Mouse (Mus musculus) forebrain, embryonic 14.5 days (tissue): ENCODE results near the gene Fibp. TPM values are rescaled to one million over a fixed set of nuclear protein-coding genes. Genes with fewer than 3 reads are reported as not detected.
A peak's percentile ranks its signal among the peaks of the same experiment; 100 is the strongest.

Experiments
- ATAC-seq: fragments of 200-750 bp; cut with Nextera tagmentation; 2 replicates; pipeline ENCODE4 v1.8.0; 2017; ENCODE audit warnings: mild to moderate bottlenecking, moderate library complexity
- DNase-seq: peaks from one replicate; pipeline ENCODE4 v3.0.0-alpha.2; 2015; ENCODE audit warnings: low spot score
- H3K27ac ChIP-seq: fragments of 300-500 bp; sonication (generic); 2 replicates; pipeline ENCODE4 v1.5.1; 2014; ENCODE audit warnings: low read depth, mild to moderate bottlenecking, control low read depth, low read length, moderate library complexity
- H3K27me3 ChIP-seq: fragments of 300-500 bp; sonication (generic); replicated peaks from 2 replicates; pipeline ENCODE4 v1.6.1; 2014; ENCODE audit warnings: low read length, control low read depth, mixed read lengths; ENCODE audit not compliant: control insufficient read depth, insufficient read depth
- H3K36me3 ChIP-seq: fragments of 300-500 bp; sonication (generic); 2 replicates; pipeline ENCODE4 v1.6.1; 2014; ENCODE audit warnings: low read length, control low read depth; ENCODE audit not compliant: control insufficient read depth, insufficient read depth
- H3K4me1 ChIP-seq: fragments of 300-500 bp; sonication (generic); 2 replicates; pipeline ENCODE4 v1.6.1; 2014; ENCODE audit warnings: antibody characterized with exemption, low read length, control low read depth; ENCODE audit not compliant: control insufficient read depth, insufficient read depth
- H3K4me2 ChIP-seq: fragments of 300-500 bp; sonication (generic); 2 replicates; pipeline ENCODE4 v1.6.1; 2014; ENCODE audit warnings: mild to moderate bottlenecking, control low read depth, low read length
- H3K4me3 ChIP-seq: fragments of 300-500 bp; sonication (generic); 2 replicates; pipeline ENCODE4 v1.5.1; 2014; ENCODE audit warnings: low read depth, low read length, control low read depth
- H3K9ac ChIP-seq: fragments of 300-500 bp; sonication (generic); 2 replicates; pipeline ENCODE4 v1.6.1; 2014; ENCODE audit warnings: mild to moderate bottlenecking, low read length, control low read depth, moderate library complexity
- H3K9me3 ChIP-seq: fragments of 300-500 bp; sonication (generic); replicated peaks from 2 replicates; pipeline ENCODE4 v1.6.1; 2016; ENCODE audit warnings: low read length, control low read depth, mixed read lengths; ENCODE audit not compliant: control insufficient read depth
- WGBS: fragments of 180-500 bp; shearing (Covaris S2); extraction: QIAGEN DNeasy Blood & Tissue Kit; methylation state at CpG from one replicate; pipeline ENCODE4 v1.1.7; 2014; 5-methylcytosine and 5-hydroxymethylcytosine counted together
- polyA plus RNA-seq: library from polyadenylated mRNA; unstranded; fragments of >200 nt; fragmentation: Nextera tagmentation; extraction: Ambion mirVana; gene quantifications from 2 replicates; pipeline ENCODE4 v1.2.1, GENCODE M21; 2014

The Fibp gene
- polyA plus RNA-seq, 1 experiment from 2014 or later, result 167 TPM

GRCm38 (mm10) chr19:5422267-5422666, 38.1 kb upstream of the Fibp start:
- H3K4me1 ChIP-seq, result peaks cover 16% of the 10 kb centered on the region
- H3K9ac ChIP-seq, result no peak overlapping the region
- H3K27ac ChIP-seq, result no peak overlapping the region
- H3K27me3 ChIP-seq, result no peaks in the 10 kb centered on the region
- H3K9me3 ChIP-seq, result no peaks in the 10 kb centered on the region
- 90% methylated on average over 10 of the region's 10 CpGs for WGBS
- H3K4me3 ChIP-seq, result no peak overlapping the region
- ATAC-seq (no peak), DNase-seq (no peak)
- H3K36me3 ChIP-seq, result peaks cover 37% of the 10 kb centered on the region
- no peak overlapping the region for H3K4me2 ChIP-seq

GRCm38 (mm10) chr19:5422895-5423443, 37.4 kb upstream of the Fibp start:
- Histone ChIP-seq H3K27me3 (no peaks in the 10 kb centered on the region), H3K4me2 (peak overlapping the region; percentile 71), H3K4me1 (peaks cover 16% of the 10 kb centered on the region), H3K27ac (no peak overlapping the region), H3K4me3 (no peak overlapping the region), H3K9ac (peak overlapping the region; percentile 84; the same call in 1 of the 2 replicates), H3K9me3 (no peaks in the 10 kb centered on the region), H3K36me3 (peaks cover 38% of the 10 kb centered on the region)
- no peak for ATAC-seq
- WGBS, result 76% methylated on average over 9 of the region's 9 CpGs
- DNase-seq, result no peak

- ATAC-seq (no peak), DNase-seq (no peak)
- 68% methylated on average over 12 of the region's 12 CpGs for WGBS
- Histone ChIP-seq H3K9ac (peak overlapping the region; percentile 84), H3K36me3 (peaks cover 38% of the 10 kb centered on the region), H3K27me3 (no peaks in the 10 kb centered on the region), H3K27ac (no peak overlapping the region), H3K4me3 (peak overlapping the region; percentile 88), H3K4me1 (peaks cover 16% of the 10 kb centered on the region), H3K4me2 (peak overlapping the region; percentile 71), H3K9me3 (no peaks in the 10 kb centered on the region)
Measured at GRCm38 (mm10) chr19:5423561-5423960, 36.9 kb upstream of the Fibp start.

- peak overlapping the region; percentile 88 for H3K27ac ChIP-seq
Measured at GRCm38 (mm10) chr19:5424092-5424781, 36.2 kb upstream of the Fibp start.

GRCm38 (mm10) chr19:5424782-5425741, 35.4 kb upstream of the Fibp start, which contains the start of the genes Drap1 and AI837181:
TSS of gene Drap1 (minus strand) at chr19:5424979.
TSS of gene AI837181 (plus strand) at chr19:5425144.
- ATAC-seq (peak; percentile 94), DNase-seq (peak; percentile 98)
- Histone ChIP-seq H3K9me3 (no peaks in the 10 kb centered on the region), H3K27me3 (no peaks in the 10 kb centered on the region), H3K36me3 (peaks cover 37% of the 10 kb centered on the region), H3K4me3 (peak within 1 kb of the TSS; percentile 88), H3K9ac (peak within 1 kb of the TSS; percentile 94), H3K4me2 (peak within 1 kb of the TSS; percentile 82), H3K27ac (peak within 1 kb of the TSS; percentile 89), H3K4me1 (peaks cover 16% of the 10 kb centered on the region)
- under 1% methylated on average over 65 of the region's 87 CpGs for WGBS

More at GRCm38 (mm10) chr19:5424092-5424781, 36.2 kb upstream of the Fibp start:
- DNase-seq (peak; percentile 71), ATAC-seq (peak; percentile 67)
- 0% methylated on average over 34 of the region's 48 CpGs for WGBS
- H3K4me1 ChIP-seq, result peaks cover 16% of the 10 kb centered on the region
- H3K9me3 ChIP-seq, result no peaks in the 10 kb centered on the region
- peak overlapping the region; percentile 84 for H3K9ac ChIP-seq
- H3K36me3 ChIP-seq, result peaks cover 38% of the 10 kb centered on the region
- H3K27me3 ChIP-seq, result no peaks in the 10 kb centered on the region
- H3K4me3 ChIP-seq, result peak overlapping the region; percentile 88
- H3K4me2 ChIP-seq, result peak overlapping the region; percentile 71

GRCm38 (mm10) chr19:5425906-5426565, 34.4 kb upstream of the Fibp start:
- Histone ChIP-seq H3K4me3 (peak overlapping the region; percentile 88), H3K27me3 (no peaks in the 10 kb centered on the region), H3K27ac (peak overlapping the region; percentile 89; the same call in 1 of the 2 replicates), H3K9me3 (no peaks in the 10 kb centered on the region), H3K4me1 (peaks cover 16% of the 10 kb centered on the region), H3K9ac (peak overlapping the region; percentile 94), H3K36me3 (peaks cover 28% of the 10 kb centered on the region), H3K4me2 (peak overlapping the region; percentile 82)
- no peak for DNase-seq
- no peak for ATAC-seq
- 90% methylated on average over 18 of the region's 18 CpGs for whole genome bisulfite sequencing

- Histone ChIP-seq H3K9me3 (no peaks in the 10 kb centered on the region), H3K36me3 (peaks cover 22% of the 10 kb centered on the region), H3K27me3 (no peaks in the 10 kb centered on the region), H3K4me2 (peak overlapping the region; percentile 82; the same call in 1 of the 2 replicates), H3K4me3 (peak overlapping the region; percentile 88; the same call in 1 of the 2 replicates), H3K4me1 (peaks cover 16% of the 10 kb centered on the region), H3K27ac (no peak overlapping the region), H3K9ac (no peak overlapping the region)
- DNase-seq (no peak), ATAC-seq (no peak)
- 91% methylated on average over 13 of the region's 13 CpGs for WGBS
Measured at GRCm38 (mm10) chr19:5426640-5427290, 33.6 kb upstream of the Fibp start.

GRCm38 (mm10) chr19:5428083-5428482, 32.3 kb upstream of the Fibp start:
- Histone ChIP-seq H3K4me3 (no peak overlapping the region), H3K27ac (no peak overlapping the region), H3K27me3 (no peaks in the 10 kb centered on the region), H3K9ac (no peak overlapping the region), H3K4me1 (peaks cover 16% of the 10 kb centered on the region), H3K9me3 (no peaks in the 10 kb centered on the region), H3K36me3 (peaks cover 14% of the 10 kb centered on the region), H3K4me2 (no peak overlapping the region)
- peak; percentile 47 for DNase-seq
- no peak for ATAC-seq
- WGBS, result 91% methylated on average over 2 of the region's 2 CpGs
